Mouse (Mus musculus): Measurements from ENCODE around the gene Rbp7. TPM values are rescaled to one million over a fixed set of nuclear protein-coding genes. Genes with fewer than 3 reads are reported as not detected.
"Not testable (repeated sequence)": the region's sequence is repeated elsewhere in the genome, so short reads cannot be mapped to it uniquely, and the experiment has no call there.

The Rbp7 gene
- polyA plus RNA-seq, 1 experiment from 2014 or later: not detected

- not testable (repeated sequence) for H3K36me3 ChIP-seq (ENCODE audit: control insufficient read depth, insufficient read depth, low read length); H3K27ac ChIP-seq (ENCODE audit: low read depth, low read length); H3K9me3 ChIP-seq (ENCODE audit: control insufficient read depth, low read length); H3K9ac ChIP-seq (ENCODE audit: low read depth, low read length); H3K4me2 ChIP-seq (ENCODE audit: low read length); ATAC-seq; H3K4me3 ChIP-seq (ENCODE audit: low read length); H3K27me3 ChIP-seq (replicated peaks; ENCODE audit: control insufficient read depth, insufficient read depth, low read length); H3K4me1 ChIP-seq (ENCODE audit: control insufficient read depth, insufficient read depth, low read depth, low read length)
- WGBS: 94% methylated on average over 2 of the region's 2 CpGs
Measured at GRCm38 (mm10) chr4:149460475-149460874, 5.7 kb upstream of the Rbp7 start.

DNA sequence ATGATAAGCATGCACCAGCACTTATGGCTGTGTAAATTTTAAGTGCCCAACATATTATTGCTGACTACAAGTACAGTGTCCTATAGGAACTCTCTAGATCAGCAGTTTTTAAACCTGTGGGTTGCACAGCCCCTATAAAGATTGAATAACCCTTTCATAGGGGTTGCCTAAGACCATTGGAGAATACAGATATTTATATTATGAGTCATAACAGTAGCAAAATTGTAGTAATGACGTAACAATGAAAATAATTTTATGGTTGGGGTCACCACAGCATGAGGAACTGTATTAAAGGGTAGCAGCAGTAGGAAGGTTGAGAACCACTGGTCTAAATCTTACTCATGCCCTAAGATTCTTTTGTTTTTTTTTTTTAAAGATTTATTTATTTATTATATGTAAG is 4.6 kb upstream of the Rbp7 start:
- WGBS: 71% methylated on average over 1 of the region's 1 CpGs
- Histone ChIP-seq H3K4me2 (ENCODE audit: low read length) (no peak overlapping the region), H3K27me3 (replicated peaks; ENCODE audit: control insufficient read depth, insufficient read depth, low read length) (no peaks in the 10 kb centered on the region), H3K9ac (ENCODE audit: low read depth, low read length) (no peak overlapping the region), H3K27ac (ENCODE audit: low read depth, low read length) (no peak overlapping the region), H3K4me3 (ENCODE audit: low read length) (no peak overlapping the region), H3K4me1 (ENCODE audit: control insufficient read depth, insufficient read depth, low read depth, low read length) (peaks cover 2% of the 10 kb centered on the region; the same call in 1 of the 2 replicates), H3K9me3 (ENCODE audit: control insufficient read depth, low read length) (no peaks in the 10 kb centered on the region), H3K36me3 (ENCODE audit: control insufficient read depth, insufficient read depth, low read length) (no peaks in the 10 kb centered on the region)
- ATAC-seq: no peak

DNA sequence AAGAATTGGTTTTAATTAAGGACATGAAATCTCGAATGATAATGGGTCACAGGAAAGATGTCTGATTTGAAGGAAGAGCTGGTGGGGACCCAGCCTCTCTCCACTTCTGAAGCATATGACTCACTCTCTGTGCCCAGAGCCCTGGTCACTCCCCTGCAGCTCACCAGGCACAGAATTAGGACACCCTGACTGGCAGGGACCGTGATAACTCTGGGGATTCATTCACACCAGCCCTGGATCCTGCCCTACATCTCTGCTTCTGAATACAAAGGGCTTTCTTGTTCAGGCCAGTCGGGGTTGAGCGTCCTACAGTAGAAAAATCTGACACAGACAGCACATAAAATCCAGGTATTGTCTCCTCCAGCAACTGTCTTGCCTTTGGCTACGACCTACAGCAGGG is 3.7 kb upstream of the Rbp7 start:
- Histone ChIP-seq H3K4me2 (ENCODE audit: low read length) (no peak overlapping the region), H3K4me1 (ENCODE audit: control insufficient read depth, insufficient read depth, low read depth, low read length) (peaks cover 2% of the 10 kb centered on the region; the same call in 1 of the 2 replicates), H3K9ac (ENCODE audit: low read depth, low read length) (no peak overlapping the region), H3K9me3 (ENCODE audit: control insufficient read depth, low read length) (no peaks in the 10 kb centered on the region), H3K27me3 (replicated peaks; ENCODE audit: control insufficient read depth, insufficient read depth, low read length) (no peaks in the 10 kb centered on the region), H3K27ac (ENCODE audit: low read depth, low read length) (no peak overlapping the region), H3K36me3 (ENCODE audit: control insufficient read depth, insufficient read depth, low read length) (no peaks in the 10 kb centered on the region), H3K4me3 (ENCODE audit: low read length) (no peak overlapping the region)
- no peak for ATAC-seq
- WGBS: 66% methylated on average over 5 of the region's 5 CpGs

DNA sequence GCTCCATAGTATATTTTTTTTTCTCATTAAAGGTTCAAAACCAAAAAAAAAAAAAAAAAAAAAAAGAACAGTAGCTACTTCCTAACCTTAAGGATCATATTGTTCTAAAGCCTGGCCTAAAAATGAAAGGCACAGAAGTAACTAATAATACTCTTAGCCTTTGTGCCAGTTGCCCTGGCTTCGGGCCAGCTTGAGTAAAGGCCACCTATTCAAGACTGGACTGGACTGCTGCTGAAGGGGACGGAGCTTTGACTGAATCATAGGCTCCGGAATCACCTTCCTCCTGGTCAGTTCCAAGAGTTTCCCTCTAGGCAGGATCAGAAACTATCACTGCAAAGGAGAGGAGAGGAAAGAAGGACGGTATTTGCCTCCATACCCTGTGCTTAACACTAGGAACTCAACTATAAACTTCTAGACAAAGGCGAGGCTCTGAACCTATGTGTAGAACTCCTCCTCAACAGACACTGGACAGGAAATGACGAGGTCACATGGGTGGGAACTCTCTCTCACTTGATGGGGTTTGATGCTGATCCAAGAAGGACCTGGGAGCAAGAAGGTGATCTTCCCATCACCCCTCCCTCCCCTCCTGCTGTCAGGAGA is 3.2 kb upstream of the Rbp7 start:
- H3K4me1 ChIP-seq (ENCODE audit: control insufficient read depth, insufficient read depth, low read depth, low read length): peaks cover 2% of the 10 kb centered on the region; the same call in 1 of the 2 replicates
- no peak overlapping the region for H3K9ac ChIP-seq (ENCODE audit: low read depth, low read length)
- no peak overlapping the region for H3K4me3 ChIP-seq (ENCODE audit: low read length)
- no peaks in the 10 kb centered on the region for H3K27me3 ChIP-seq (replicated peaks; ENCODE audit: control insufficient read depth, insufficient read depth, low read length)
- ATAC-seq: no peak
- H3K9me3 ChIP-seq (ENCODE audit: control insufficient read depth, low read length): no peaks in the 10 kb centered on the region
- no peak overlapping the region for H3K4me2 ChIP-seq (ENCODE audit: low read length)
- H3K27ac ChIP-seq (ENCODE audit: low read depth, low read length): no peak overlapping the region
- H3K36me3 ChIP-seq (ENCODE audit: control insufficient read depth, insufficient read depth, low read length): no peaks in the 10 kb centered on the region
- WGBS: 79% methylated on average over 6 of the region's 6 CpGs

DNA sequence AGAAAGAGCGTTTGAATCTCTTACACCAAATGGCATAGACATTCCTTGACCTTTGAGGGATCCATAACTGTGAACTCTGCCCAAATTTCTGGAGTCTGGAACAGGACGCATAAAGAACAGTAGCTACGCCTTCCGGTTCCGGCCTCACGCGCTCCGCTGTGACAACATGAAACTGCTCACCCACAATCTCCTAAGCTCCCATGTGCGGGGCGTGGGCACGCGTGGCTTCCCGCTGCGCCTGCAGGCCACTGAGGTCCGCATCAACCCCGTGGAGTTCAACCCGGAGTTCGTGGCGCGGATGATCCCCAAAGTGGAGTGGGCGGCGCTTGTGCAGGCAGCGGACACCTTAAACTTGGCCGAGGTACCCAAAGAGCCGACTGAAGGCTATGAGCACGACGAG is 2.4 kb upstream of the Rbp7 start:
- not testable (repeated sequence) for H3K9ac ChIP-seq (ENCODE audit: low read depth, low read length); H3K4me1 ChIP-seq (ENCODE audit: control insufficient read depth, insufficient read depth, low read depth, low read length); H3K4me3 ChIP-seq (ENCODE audit: low read length); H3K27ac ChIP-seq (ENCODE audit: low read depth, low read length); H3K4me2 ChIP-seq (ENCODE audit: low read length); ATAC-seq; H3K9me3 ChIP-seq (ENCODE audit: control insufficient read depth, low read length); H3K36me3 ChIP-seq (ENCODE audit: control insufficient read depth, insufficient read depth, low read length); H3K27me3 ChIP-seq (replicated peaks; ENCODE audit: control insufficient read depth, insufficient read depth, low read length)
- WGBS: 83% methylated on average over 25 of the region's 27 CpGs

GRCm38 (mm10) chr4:149454263-149454662 is 515 bp downstream of the Rbp7 start:
- H3K27ac ChIP-seq (ENCODE audit: low read depth, low read length): no peak overlapping the region
- H3K4me2 ChIP-seq (ENCODE audit: low read length): no peak overlapping the region
- H3K36me3 ChIP-seq (ENCODE audit: control insufficient read depth, insufficient read depth, low read length): no peaks in the 10 kb centered on the region
- no peak overlapping the region for H3K4me3 ChIP-seq (ENCODE audit: low read length)
- WGBS: 79% methylated on average over 17 of the region's 17 CpGs
- H3K9ac ChIP-seq (ENCODE audit: low read depth, low read length): no peak overlapping the region
- no peaks in the 10 kb centered on the region for H3K27me3 ChIP-seq (replicated peaks; ENCODE audit: control insufficient read depth, insufficient read depth, low read length)
- ATAC-seq: no peak
- H3K9me3 ChIP-seq (ENCODE audit: control insufficient read depth, low read length): no peaks in the 10 kb centered on the region
- no peaks in the 10 kb centered on the region for H3K4me1 ChIP-seq (ENCODE audit: control insufficient read depth, insufficient read depth, low read depth, low read length)

DNA sequence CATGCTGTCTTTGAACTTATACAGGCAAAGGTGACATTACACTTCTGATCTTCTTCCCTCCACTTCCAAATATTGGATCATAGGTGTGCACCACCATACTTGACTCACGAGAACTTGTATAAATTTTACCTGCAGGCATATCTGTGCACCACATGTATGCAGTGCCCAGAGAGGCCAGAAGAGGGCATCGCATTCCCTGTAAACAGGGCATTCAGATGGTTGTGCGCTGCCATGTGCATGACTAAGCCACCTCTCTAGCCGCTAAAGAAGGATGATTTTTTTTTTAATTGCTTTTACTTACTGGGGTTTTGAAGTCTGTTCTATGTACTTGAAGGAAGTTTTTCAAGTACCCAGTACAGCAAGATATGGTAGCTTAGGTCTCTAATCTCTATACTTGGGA is 1.1 kb downstream of the Rbp7 start:
- H3K4me3 ChIP-seq (ENCODE audit: low read length): no peak overlapping the region
- H3K9ac ChIP-seq (ENCODE audit: low read depth, low read length): no peak overlapping the region
- H3K36me3 ChIP-seq (ENCODE audit: control insufficient read depth, insufficient read depth, low read length): no peaks in the 10 kb centered on the region
- no peaks in the 10 kb centered on the region for H3K27me3 ChIP-seq (replicated peaks; ENCODE audit: control insufficient read depth, insufficient read depth, low read length)
- no peaks in the 10 kb centered on the region for H3K4me1 ChIP-seq (ENCODE audit: control insufficient read depth, insufficient read depth, low read depth, low read length)
- H3K27ac ChIP-seq (ENCODE audit: low read depth, low read length): no peak overlapping the region
- H3K9me3 ChIP-seq (ENCODE audit: control insufficient read depth, low read length): no peaks in the 10 kb centered on the region
- no peak overlapping the region for H3K4me2 ChIP-seq (ENCODE audit: low read length)
- WGBS: 90% methylated on average over 4 of the region's 4 CpGs
- ATAC-seq: no peak

- Histone ChIP-seq H3K27me3 (replicated peaks; ENCODE audit: control insufficient read depth, insufficient read depth, low read length) (no peaks in the 10 kb centered on the region), H3K9me3 (ENCODE audit: control insufficient read depth, low read length) (no peaks in the 10 kb centered on the region), H3K27ac (ENCODE audit: low read depth, low read length) (no peak overlapping the region), H3K4me1 (ENCODE audit: control insufficient read depth, insufficient read depth, low read depth, low read length) (peaks cover 6% of the 10 kb centered on the region), H3K4me2 (ENCODE audit: low read length) (no peak overlapping the region), H3K9ac (ENCODE audit: low read depth, low read length) (no peak overlapping the region), H3K36me3 (ENCODE audit: control insufficient read depth, insufficient read depth, low read length) (no peaks in the 10 kb centered on the region), H3K4me3 (ENCODE audit: low read length) (no peak overlapping the region)
- no peak for ATAC-seq
- 78% methylated on average over 3 of the region's 3 CpGs for WGBS
Measured at GRCm38 (mm10) chr4:149450636-149451035, 4.1 kb downstream of the Rbp7 start.

DNA sequence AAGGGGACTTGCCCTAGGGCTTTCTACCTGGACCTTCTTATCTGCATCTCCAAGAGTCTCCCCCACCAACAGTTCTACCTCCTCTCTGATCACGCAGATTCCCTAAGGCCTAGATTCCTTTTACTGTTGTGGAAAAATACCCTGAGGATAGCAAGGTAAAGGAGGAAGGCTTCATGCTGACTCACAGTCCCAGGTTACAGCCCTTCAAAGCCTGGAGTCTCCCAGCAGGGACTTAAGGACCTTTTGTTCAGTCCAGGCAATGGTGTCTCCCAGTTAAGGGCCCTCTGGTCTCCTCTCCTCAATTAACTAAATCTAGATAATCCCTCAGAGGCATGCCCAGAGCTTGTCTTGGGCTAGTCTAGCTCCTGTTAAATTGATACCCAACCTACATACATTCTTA is 8.5 kb downstream of the Rbp7 start:
- no peak overlapping the region for H3K4me3 ChIP-seq (ENCODE audit: low read length)
- 58% methylated on average over 1 of the region's 1 CpGs for WGBS
- H3K4me2 ChIP-seq (ENCODE audit: low read length): no peak overlapping the region; the same call in 1 of the 2 replicates
- H3K27me3 ChIP-seq (replicated peaks; ENCODE audit: control insufficient read depth, insufficient read depth, low read length): no peaks in the 10 kb centered on the region
- peaks cover 17% of the 10 kb centered on the region for H3K4me1 ChIP-seq (ENCODE audit: control insufficient read depth, insufficient read depth, low read depth, low read length)
- H3K27ac ChIP-seq (ENCODE audit: low read depth, low read length): peak overlapping the region; percentile 94
- no peak for ATAC-seq
- no peaks in the 10 kb centered on the region for H3K9me3 ChIP-seq (ENCODE audit: control insufficient read depth, low read length)
- H3K9ac ChIP-seq (ENCODE audit: low read depth, low read length): no peak overlapping the region; the same call in 1 of the 2 replicates
- no peaks in the 10 kb centered on the region for H3K36me3 ChIP-seq (ENCODE audit: control insufficient read depth, insufficient read depth, low read length)
